Mouse (Mus musculus) splenic B cell, adult 2 months (primary cell): ENCODE data around the gene Stk24.
"Not testable (repeated sequence)": the region's sequence is repeated elsewhere in the genome, so short reads cannot be mapped to it uniquely, and the experiment has no call there.

ENCODE experiments used
- DNase-seq: peaks from one replicate; pipeline ENCODE4 v3.0.0-alpha.2; 2011; ENCODE audit warnings: low read depth, low spot score
- H3K27me3 ChIP-seq: 2 replicates; pipeline ENCODE4 v1.6.1; 2012; ENCODE audit warnings: mild to moderate bottlenecking, low read length, moderate library complexity, mixed read lengths; ENCODE audit not compliant: control insufficient read depth, poor library complexity, insufficient read depth, severe bottlenecking
- H3K36me3 ChIP-seq: 2 replicates; pipeline ENCODE4 v1.6.1; 2012; ENCODE audit warnings: mild to moderate bottlenecking, low read length, moderate library complexity, mixed read lengths; ENCODE audit not compliant: control insufficient read depth, poor library complexity, insufficient read depth, severe bottlenecking

Gene Stk24

GRCm38 (mm10) chr14:121379827-121380145 lies at the start of gene Stk24:
Gene Stk24, minus strand, starts transcription at chr14:121380011.
- Histone ChIP-seq H3K27me3 (no peaks in the 10 kb centered on the region), H3K36me3 (no peaks in the 10 kb centered on the region)
- no peak for DNase-seq

- H3K36me3 ChIP-seq: no peaks in the 10 kb centered on the region
- DNase-seq: no peak
- no peaks in the 10 kb centered on the region for H3K27me3 ChIP-seq
Measured at GRCm38 (mm10) chr14:121428148-121428547, 48.3 kb upstream of the Stk24 start.

GRCm38 (mm10) chr14:121426743-121427142 lies 46.9 kb upstream of the Stk24 start:
- peak; percentile 72 for DNase-seq
- H3K27me3 ChIP-seq: no peaks in the 10 kb centered on the region
- H3K36me3 ChIP-seq: no peaks in the 10 kb centered on the region

- Histone ChIP-seq H3K36me3 (no peaks in the 10 kb centered on the region), H3K27me3 (no peaks in the 10 kb centered on the region)
- DNase-seq: no peak
Measured at GRCm38 (mm10) chr14:121425004-121425793, 45.4 kb upstream of the Stk24 start.

- H3K36me3 ChIP-seq: no peaks in the 10 kb centered on the region
- no peaks in the 10 kb centered on the region for H3K27me3 ChIP-seq
- DNase-seq: peak; percentile 50
Measured at GRCm38 (mm10) chr14:121423341-121423751, 43.5 kb upstream of the Stk24 start.

GRCm38 (mm10) chr14:121422664-121423340 lies 43.0 kb upstream of the Stk24 start:
- peak; percentile 58 for DNase-seq
- H3K36me3 ChIP-seq: no peaks in the 10 kb centered on the region
- no peaks in the 10 kb centered on the region for H3K27me3 ChIP-seq

- H3K36me3 ChIP-seq: no peaks in the 10 kb centered on the region
- no peak for DNase-seq
- H3K27me3 ChIP-seq: no peaks in the 10 kb centered on the region
Measured at GRCm38 (mm10) chr14:121422000-121422399, 42.2 kb upstream of the Stk24 start.

GRCm38 (mm10) chr14:121417594-121417993 lies 37.8 kb upstream of the Stk24 start:
- no peak for DNase-seq
- no peaks in the 10 kb centered on the region for H3K27me3 ChIP-seq
- H3K36me3 ChIP-seq: no peaks in the 10 kb centered on the region

GRCm38 (mm10) chr14:121416626-121417319 lies 37.0 kb upstream of the Stk24 start:
- DNase-seq: peak; percentile 44
- H3K36me3 ChIP-seq: no peaks in the 10 kb centered on the region
- no peaks in the 10 kb centered on the region for H3K27me3 ChIP-seq

GRCm38 (mm10) chr14:121414635-121415241 lies 34.9 kb upstream of the Stk24 start:
- Histone ChIP-seq H3K27me3 (peaks cover 2% of the 10 kb centered on the region; the same call in 1 of the 2 replicates), H3K36me3 (no peaks in the 10 kb centered on the region)
- DNase-seq: no peak

- DNase-seq, H3K27me3 ChIP-seq, H3K36me3 ChIP-seq: not testable (repeated sequence)
Measured at GRCm38 (mm10) chr14:121413726-121414125, 33.9 kb upstream of the Stk24 start.

GRCm38 (mm10) chr14:121408944-121409343 lies 29.1 kb upstream of the Stk24 start:
- H3K36me3 ChIP-seq: no peaks in the 10 kb centered on the region
- DNase-seq: no peak
- H3K27me3 ChIP-seq: peaks cover 2% of the 10 kb centered on the region; the same call in 1 of the 2 replicates

GRCm38 (mm10) chr14:121406943-121407342 lies 27.1 kb upstream of the Stk24 start:
- Histone ChIP-seq H3K27me3 (peaks cover 2% of the 10 kb centered on the region; the same call in 1 of the 2 replicates), H3K36me3 (no peaks in the 10 kb centered on the region)
- DNase-seq: no peak

- no peaks in the 10 kb centered on the region for H3K36me3 ChIP-seq
- H3K27me3 ChIP-seq: peaks cover 2% of the 10 kb centered on the region; the same call in 1 of the 2 replicates
- DNase-seq: no peak
Measured at GRCm38 (mm10) chr14:121405546-121405945, 25.7 kb upstream of the Stk24 start.
